Comparison of ENCODE assay signal across 21 mouse cellular contexts in genomic region chr2:42305119-42305518, GRCm38 (mm10).
DNase-seq lines count a peak whose midpoint lies in the region; ATAC-seq lines count a peak whose summit lies in the region.
"Had no signal": no experiment of that assay in that cellular context is flagged by ENCODE, and none has a peak within 500 bp of the region (broad histone marks: within the 10 kb centered on the region; RNA-seq: fewer than 3 reads in every experiment).

No protein-coding gene starts in this region.

- no peak overlapping the region for H3K9ac ChIP-seq in forebrain, embryonic 13.5 days
- no peak overlapping the region for H3K9ac ChIP-seq in hindbrain, embryonic 14.5 days
- no peak overlapping the region for H3K9ac ChIP-seq in midbrain, embryonic 13.5 days (replicated peaks)
- no peak overlapping the region for H3K9ac ChIP-seq in heart, embryonic 11.5 days (ENCODE audit: low read depth, low read length)
- H3K9ac ChIP-seq: limb, embryonic 13.5 days; liver, embryonic 13.5 days; lung, embryonic 14.5 days had no signal

- H3K36me3 ChIP-seq in forebrain, embryonic 13.5 days (ENCODE audit: poor library complexity, severe bottlenecking): no peaks in the 10 kb centered on the region
- no peaks in the 10 kb centered on the region for H3K36me3 ChIP-seq in hindbrain, embryonic 14.5 days (replicated peaks; ENCODE audit: control insufficient read depth, insufficient read depth)
- H3K36me3 ChIP-seq in midbrain, embryonic 13.5 days: no peaks in the 10 kb centered on the region
- no peaks in the 10 kb centered on the region for H3K36me3 ChIP-seq in heart, embryonic 11.5 days (ENCODE audit: control insufficient read depth, insufficient read depth, low read length)
- H3K36me3 ChIP-seq: limb, embryonic 13.5 days; liver, embryonic 13.5 days had no signal

- peak; percentile 5 for DNase-seq in embryo, embryonic 10.5 days (ENCODE audit: low spot score)
- DNase-seq in embryo, embryonic 11 days: no peak
- no peak for DNase-seq in hindbrain, embryonic 14.5 days (ENCODE audit: low spot score)
- DNase-seq in gastrocnemius, adult 18-20 months (ENCODE audit: low spot score): no peak
- DNase-seq in kidney, postnatal 10 days: no peak
- DNase-seq: adrenal gland, adult 8-10 months; cerebellum, adult 9-11 months; heart, adult 18-20 months; heart, postnatal 4 days; layer of hippocampus, postnatal 36 days; liver, embryonic 13.5 days; lung, embryonic 14.5 days; lung, postnatal 4 days; spleen, adult 18-20 months; thymus, postnatal 36 days had no signal

- H3K4me1 ChIP-seq in forebrain, embryonic 13.5 days: no peaks in the 10 kb centered on the region
- no peaks in the 10 kb centered on the region for H3K4me1 ChIP-seq in hindbrain, embryonic 14.5 days (replicated peaks; ENCODE audit: control insufficient read depth, insufficient read depth, low read length)
- H3K4me1 ChIP-seq in midbrain, embryonic 13.5 days (replicated peaks): peaks cover 3% of the 10 kb centered on the region
- H3K4me1 ChIP-seq in heart, embryonic 11.5 days (ENCODE audit: control insufficient read depth, insufficient read depth, low read length): no peaks in the 10 kb centered on the region
- H3K4me1 ChIP-seq: limb, embryonic 13.5 days; liver, embryonic 13.5 days had no signal

- 29% methylated on average over 4 of the region's 4 CpGs for WGBS in forebrain, embryonic 13.5 days
- 27% methylated on average over 4 of the region's 4 CpGs for WGBS in hindbrain, embryonic 14.5 days
- 19% methylated on average over 4 of the region's 4 CpGs for WGBS in midbrain, embryonic 13.5 days
- WGBS in heart, embryonic 11.5 days (ENCODE audit: insufficient replicate concordance): 87% methylated on average over 4 of the region's 4 CpGs

- no peaks in the 10 kb centered on the region for H3K27me3 ChIP-seq in forebrain, embryonic 13.5 days
- H3K27me3 ChIP-seq in hindbrain, embryonic 14.5 days (ENCODE audit: control insufficient read depth, insufficient read depth, low read length): no peaks in the 10 kb centered on the region
- no peaks in the 10 kb centered on the region for H3K27me3 ChIP-seq in midbrain, embryonic 13.5 days
- no peaks in the 10 kb centered on the region for H3K27me3 ChIP-seq in heart, embryonic 11.5 days (ENCODE audit: control insufficient read depth, insufficient read depth, low read length)
- H3K27me3 ChIP-seq: limb, embryonic 13.5 days; liver, embryonic 13.5 days; Patski had no signal

- peak; percentile 77; the same call in 1 of the 2 replicates for ATAC-seq in forebrain, embryonic 13.5 days
- peak; percentile 43; the same call in 1 of the 2 replicates for ATAC-seq in hindbrain, embryonic 14.5 days (ENCODE audit: low FRiP score)
- ATAC-seq in midbrain, embryonic 13.5 days: peak; percentile 62; the same call in 1 of the 2 replicates
- no peak for ATAC-seq in heart, embryonic 11.5 days (replicated peaks; ENCODE audit: insufficient number of reproducible peaks, low FRiP score, low TSS enrichment)
- ATAC-seq: intestine, embryonic 16.5 days; Patski had no signal

- no peak overlapping the region for H3K4me2 ChIP-seq in forebrain, embryonic 13.5 days
- H3K4me2 ChIP-seq in hindbrain, embryonic 14.5 days (replicated peaks): no peak overlapping the region
- no peak overlapping the region for H3K4me2 ChIP-seq in midbrain, embryonic 13.5 days (replicated peaks)
- H3K4me2 ChIP-seq in heart, embryonic 11.5 days: no peak overlapping the region
- H3K4me2 ChIP-seq: limb, embryonic 13.5 days; liver, embryonic 13.5 days; lung, embryonic 14.5 days had no signal

- H3K4me3 ChIP-seq in forebrain, embryonic 13.5 days: no peak overlapping the region
- no peak overlapping the region for H3K4me3 ChIP-seq in hindbrain, embryonic 14.5 days (replicated peaks; ENCODE audit: low read length)
- no peak overlapping the region for H3K4me3 ChIP-seq in midbrain, embryonic 13.5 days (replicated peaks)
- H3K4me3 ChIP-seq in heart, embryonic 11.5 days (ENCODE audit: low read depth, low read length): no peak overlapping the region
- H3K4me3 ChIP-seq: limb, embryonic 13.5 days; liver, embryonic 13.5 days had no signal

- no peak overlapping the region for H3K27ac ChIP-seq in forebrain, embryonic 13.5 days
- no peak overlapping the region for H3K27ac ChIP-seq in hindbrain, embryonic 14.5 days
- H3K27ac ChIP-seq in midbrain, embryonic 13.5 days: no peak overlapping the region
- H3K27ac ChIP-seq in heart, embryonic 11.5 days (ENCODE audit: low read depth, low read length): no peak overlapping the region
- H3K27ac ChIP-seq: limb, embryonic 13.5 days; liver, embryonic 13.5 days had no signal

- no peaks in the 10 kb centered on the region for H3K9me3 ChIP-seq in forebrain, embryonic 13.5 days (replicated peaks)
- H3K9me3 ChIP-seq in hindbrain, embryonic 14.5 days (ENCODE audit: control insufficient read depth, low read length): no peaks in the 10 kb centered on the region
- no peaks in the 10 kb centered on the region for H3K9me3 ChIP-seq in midbrain, embryonic 13.5 days
- H3K9me3 ChIP-seq in heart, embryonic 11.5 days (replicated peaks; ENCODE audit: control insufficient read depth, low read length): no peaks in the 10 kb centered on the region
- H3K9me3 ChIP-seq: limb, embryonic 13.5 days; liver, embryonic 13.5 days had no signal
